Mouse (Mus musculus): ENCODE results near the gene Tmeff1. TPM values are rescaled to one million over a fixed set of nuclear protein-coding genes. Genes with fewer than 3 reads are reported as not detected.
A peak's percentile ranks its signal among the peaks of the same experiment; 100 is the strongest.

Gene Tmeff1
- 0.36 TPM in 2 replicates for polyA plus RNA-seq (2015; fragmentation: Nextera tagmentation; extraction: Ambion mirVana)

- DNase-seq: no peak
- WGBS (ENCODE audit: insufficient replicate concordance): 7% methylated on average over 36 of the region's 64 CpGs
- Histone ChIP-seq H3K4me2 (ENCODE audit: low read depth, low read length) (peak within 1 kb of the TSS; percentile 82), H3K27me3 (ENCODE audit: insufficient read depth, low read length) (peaks cover 12% of the 10 kb centered on the region; the same call in 1 of the 2 replicates), H3K4me1 (ENCODE audit: insufficient read depth) (no peaks in the 10 kb centered on the region; the same call in 1 of the 2 replicates), H3K27ac (ENCODE audit: low read depth) (no peak within 1 kb of the TSS), H3K9ac (replicated peaks) (peak within 1 kb of the TSS; percentile 49), H3K9me3 (ENCODE audit: low read length) (no peaks in the 10 kb centered on the region), H3K36me3 (replicated peaks; ENCODE audit: insufficient read depth, low read length) (no peaks in the 10 kb centered on the region), H3K4me3 (ENCODE audit: low read depth, low read length) (peak within 1 kb of the TSS; percentile 47)
- TF ChIP-seq EP300 (IDR thresholded peaks at IDR 0.05; ENCODE audit: low read depth) (no peak), CTCF (IDR thresholded peaks at IDR 0.05; ENCODE audit: low read depth) (no peak)
- ATAC-seq: peak; percentile 21; the same call in 1 of the 2 replicates
Observed at GRCm38 (mm10) chr4:48584421-48585240, at the start of gene Tmeff1. TSS of gene Tmeff1 (plus strand) at chr4:48585174.

DNA sequence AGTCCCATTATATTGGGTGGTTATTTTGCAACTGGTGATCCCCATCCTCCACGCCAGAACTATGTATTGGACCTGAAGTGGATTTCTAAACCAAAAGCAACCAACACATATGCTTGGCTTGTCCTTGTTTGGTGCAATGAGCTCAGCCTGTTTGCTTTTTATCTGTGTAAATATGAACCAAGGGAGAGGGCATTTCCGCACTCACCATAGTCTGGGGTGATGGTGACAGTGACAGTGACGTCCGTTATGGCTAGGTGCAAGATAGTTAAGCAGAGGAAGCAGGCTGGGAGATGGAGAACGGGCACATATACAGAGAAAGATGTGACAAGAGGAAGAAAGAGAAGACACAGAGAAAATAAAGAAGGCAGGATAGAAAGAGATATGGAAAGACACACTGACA lies 48.7 kb upstream of the Tmeff1 start:
- TF ChIP-seq EP300 (IDR thresholded peaks at IDR 0.05; ENCODE audit: low read depth) (no peak), CTCF (IDR thresholded peaks at IDR 0.05; ENCODE audit: low read depth) (no peak)
- H3K9ac ChIP-seq (replicated peaks): no peak overlapping the region
- WGBS (ENCODE audit: insufficient replicate concordance): 53% methylated on average over 5 of the region's 5 CpGs
- H3K36me3 ChIP-seq (replicated peaks; ENCODE audit: insufficient read depth, low read length): no peaks in the 10 kb centered on the region
- H3K4me2 ChIP-seq (ENCODE audit: low read depth, low read length): no peak overlapping the region
- DNase-seq (no peak), ATAC-seq (peak; percentile 85)
- no peaks in the 10 kb centered on the region for H3K4me1 ChIP-seq (ENCODE audit: insufficient read depth)
- no peak overlapping the region for H3K27ac ChIP-seq (ENCODE audit: low read depth)
- H3K27me3 ChIP-seq (ENCODE audit: insufficient read depth, low read length): peaks cover 9% of the 10 kb centered on the region; the same call in 1 of the 2 replicates
- no peaks in the 10 kb centered on the region for H3K9me3 ChIP-seq (ENCODE audit: low read length)
- H3K4me3 ChIP-seq (ENCODE audit: low read depth, low read length): no peak overlapping the region

DNA sequence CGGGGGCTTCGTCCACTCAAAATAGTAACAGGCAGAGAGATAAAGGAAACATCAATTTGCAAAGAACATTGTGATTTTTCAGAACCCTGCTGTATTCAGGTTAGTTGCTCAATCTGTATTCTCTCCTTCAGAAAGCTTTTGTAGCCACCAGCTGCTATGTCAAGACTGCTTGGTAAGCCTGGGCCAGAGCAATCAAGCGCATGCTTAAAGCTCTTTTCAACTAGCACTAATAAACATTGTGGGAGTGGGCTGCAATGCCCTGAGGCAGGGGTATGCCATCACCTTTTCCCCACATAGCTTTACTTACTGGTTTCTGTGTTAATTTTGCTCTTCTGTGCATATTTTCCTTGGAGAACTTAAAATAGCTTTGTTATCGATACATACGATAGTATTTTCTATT lies 48.0 kb upstream of the Tmeff1 start:
- H3K4me3 ChIP-seq (ENCODE audit: low read depth, low read length): no peak overlapping the region
- H3K4me1 ChIP-seq (ENCODE audit: insufficient read depth): no peaks in the 10 kb centered on the region
- ATAC-seq: no peak
- H3K36me3 ChIP-seq (replicated peaks; ENCODE audit: insufficient read depth, low read length): no peaks in the 10 kb centered on the region
- peaks cover 9% of the 10 kb centered on the region; the same call in 1 of the 2 replicates for H3K27me3 ChIP-seq (ENCODE audit: insufficient read depth, low read length)
- no peak overlapping the region for H3K9ac ChIP-seq (replicated peaks)
- H3K27ac ChIP-seq (ENCODE audit: low read depth): no peak overlapping the region
- 85% methylated on average over 5 of the region's 5 CpGs for WGBS (ENCODE audit: insufficient replicate concordance)
- TF ChIP-seq EP300 (IDR thresholded peaks at IDR 0.05; ENCODE audit: low read depth) (no peak), CTCF (IDR thresholded peaks at IDR 0.05; ENCODE audit: low read depth) (no peak)
- no peak for DNase-seq
- H3K4me2 ChIP-seq (ENCODE audit: low read depth, low read length): no peak overlapping the region
- no peaks in the 10 kb centered on the region for H3K9me3 ChIP-seq (ENCODE audit: low read length)

- no peaks in the 10 kb centered on the region for H3K9me3 ChIP-seq (ENCODE audit: low read length)
- no peak overlapping the region for H3K4me2 ChIP-seq (ENCODE audit: low read depth, low read length)
- H3K36me3 ChIP-seq (replicated peaks; ENCODE audit: insufficient read depth, low read length): no peaks in the 10 kb centered on the region
- H3K4me1 ChIP-seq (ENCODE audit: insufficient read depth): no peaks in the 10 kb centered on the region
- peaks cover 9% of the 10 kb centered on the region; the same call in 1 of the 2 replicates for H3K27me3 ChIP-seq (ENCODE audit: insufficient read depth, low read length)
- no peak overlapping the region for H3K4me3 ChIP-seq (ENCODE audit: low read depth, low read length)
- H3K9ac ChIP-seq (replicated peaks): no peak overlapping the region
- no peak for DNase-seq
- TF ChIP-seq EP300 (IDR thresholded peaks at IDR 0.05; ENCODE audit: low read depth) (no peak), CTCF (IDR thresholded peaks at IDR 0.05; ENCODE audit: low read depth) (no peak)
- ATAC-seq: no peak
- no peak overlapping the region for H3K27ac ChIP-seq (ENCODE audit: low read depth)
- WGBS (ENCODE audit: insufficient replicate concordance): 79% methylated on average over 2 of the region's 2 CpGs
Observed at GRCm38 (mm10) chr4:48538581-48538980, 46.4 kb upstream of the Tmeff1 start.

DNA sequence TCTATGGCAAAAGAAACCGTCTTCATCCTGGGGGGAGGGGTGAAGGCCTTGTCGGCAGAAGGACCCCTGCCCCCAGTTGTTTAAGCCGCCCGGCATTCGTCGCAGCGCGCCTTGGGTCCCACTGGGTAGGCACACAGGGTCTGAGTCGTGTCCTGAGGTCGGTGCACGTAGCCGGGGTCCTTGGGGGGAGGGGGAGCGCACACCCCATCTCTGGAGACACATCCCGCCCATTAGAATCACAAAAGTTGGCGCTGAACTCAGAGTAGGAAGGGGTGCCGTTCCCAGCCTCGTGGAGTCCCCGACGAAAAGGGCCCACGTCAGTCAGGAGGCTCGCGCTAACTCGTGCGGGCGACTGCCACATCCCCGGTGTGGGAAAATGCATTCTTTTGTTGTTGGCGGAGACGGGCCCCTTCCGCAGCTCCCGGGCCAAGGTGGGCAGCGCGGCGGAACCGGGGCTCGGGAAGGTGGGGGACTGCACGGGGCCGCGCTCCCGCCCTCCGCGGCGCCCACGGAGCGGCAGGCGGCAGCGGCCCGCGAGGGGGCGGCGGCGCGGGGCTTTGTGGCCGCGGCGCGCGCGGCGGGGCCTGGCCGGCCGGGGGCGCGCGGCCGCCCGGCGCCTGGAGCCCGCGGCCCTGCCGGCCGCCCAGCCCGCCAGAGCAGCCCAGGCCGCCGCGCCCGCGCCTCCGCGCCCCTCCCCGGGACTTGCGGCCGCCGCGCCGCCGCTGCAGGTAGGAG lies 45.0 kb upstream of the Tmeff1 start, which contains the start of gene Msantd3:
TSS of gene Msantd3 (plus strand) at position 95 of the 735 bp plus-strand sequence.
- ATAC-seq (peak; percentile 72), DNase-seq (peak; percentile 29)
- H3K9ac ChIP-seq (replicated peaks): peak within 1 kb of the TSS; percentile 78
- H3K36me3 ChIP-seq (replicated peaks; ENCODE audit: insufficient read depth, low read length): no peaks in the 10 kb centered on the region
- no peak for TF ChIP-seq EP300 (IDR thresholded peaks at IDR 0.05; ENCODE audit: low read depth)
- TF ChIP-seq CTCF (IDR thresholded peaks at IDR 0.05; ENCODE audit: low read depth): no peak
- no peaks in the 10 kb centered on the region for H3K4me1 ChIP-seq (ENCODE audit: insufficient read depth)
- peak within 1 kb of the TSS; percentile 77 for H3K4me2 ChIP-seq (ENCODE audit: low read depth, low read length)
- 1% methylated on average over 45 of the region's 86 CpGs for WGBS (ENCODE audit: insufficient replicate concordance)
- peaks cover 9% of the 10 kb centered on the region; the same call in 1 of the 2 replicates for H3K27me3 ChIP-seq (ENCODE audit: insufficient read depth, low read length)
- H3K27ac ChIP-seq (ENCODE audit: low read depth): 0 out of 2 replicates have a peak within 1 kb of the TSS, but pooled peaks have one; percentile 29
- no peaks in the 10 kb centered on the region for H3K9me3 ChIP-seq (ENCODE audit: low read length)
- H3K4me3 ChIP-seq (ENCODE audit: low read depth, low read length): peak within 1 kb of the TSS; percentile 57
